Mouse (Mus musculus) lung, adult 2 months (tissue): ENCODE measurements around the gene Wdr86. TPM values are rescaled to one million over a fixed set of nuclear protein-coding genes. Genes with fewer than 3 reads are reported as not detected.

ENCODE experiments used
- DNase-seq: peaks from one replicate; pipeline ENCODE4 v3.0.0; 2022
- H3K4me1 ChIP-seq: fragments of 200-500 bp; 2 replicates; pipeline ENCODE4 v1.6.1; 2011; ENCODE audit warnings: low read length; ENCODE audit not compliant: control insufficient read depth, insufficient read depth
- H3K4me3 ChIP-seq: fragments of 200-500 bp; replicated peaks from 2 replicates; pipeline ENCODE3; 2011; ENCODE audit warnings: low read depth, mild to moderate bottlenecking, control low read depth, low read length; ENCODE audit errors: extremely low read depth
- CTCF ChIP-seq: fragments of 200-500 bp; IDR thresholded peaks from 2 replicates; pipeline ENCODE4 v1.5.1; 2011; ENCODE audit warnings: mild to moderate bottlenecking, low read length, control low read depth; ENCODE audit not compliant: insufficient read depth
- POLR2A ChIP-seq: fragments of 200-500 bp; IDR thresholded peaks from 2 replicates; pipeline ENCODE4 v1.6.1; 2011; ENCODE audit warnings: low read depth, mild to moderate bottlenecking, control low read depth, low read length, borderline replicate concordance; ENCODE audit errors: extremely low read depth
- WGBS: fragments of 180-500 bp; shearing (Covaris S2); methylation state at CpG from one replicate; pipeline ENCODE4 v1.1.7; 2018; 5-methylcytosine and 5-hydroxymethylcytosine counted together
- polyA plus RNA-seq: library from polyadenylated mRNA; depleted of rRNA; stranded (reverse); fragments of >200 nt; gene quantifications from 2 replicates; pipeline ENCODE4 v1.2.3, GENCODE M21; 2012

Gene Wdr86
- polyA plus RNA-seq, 1 experiment, result 2.6 TPM

DNA sequence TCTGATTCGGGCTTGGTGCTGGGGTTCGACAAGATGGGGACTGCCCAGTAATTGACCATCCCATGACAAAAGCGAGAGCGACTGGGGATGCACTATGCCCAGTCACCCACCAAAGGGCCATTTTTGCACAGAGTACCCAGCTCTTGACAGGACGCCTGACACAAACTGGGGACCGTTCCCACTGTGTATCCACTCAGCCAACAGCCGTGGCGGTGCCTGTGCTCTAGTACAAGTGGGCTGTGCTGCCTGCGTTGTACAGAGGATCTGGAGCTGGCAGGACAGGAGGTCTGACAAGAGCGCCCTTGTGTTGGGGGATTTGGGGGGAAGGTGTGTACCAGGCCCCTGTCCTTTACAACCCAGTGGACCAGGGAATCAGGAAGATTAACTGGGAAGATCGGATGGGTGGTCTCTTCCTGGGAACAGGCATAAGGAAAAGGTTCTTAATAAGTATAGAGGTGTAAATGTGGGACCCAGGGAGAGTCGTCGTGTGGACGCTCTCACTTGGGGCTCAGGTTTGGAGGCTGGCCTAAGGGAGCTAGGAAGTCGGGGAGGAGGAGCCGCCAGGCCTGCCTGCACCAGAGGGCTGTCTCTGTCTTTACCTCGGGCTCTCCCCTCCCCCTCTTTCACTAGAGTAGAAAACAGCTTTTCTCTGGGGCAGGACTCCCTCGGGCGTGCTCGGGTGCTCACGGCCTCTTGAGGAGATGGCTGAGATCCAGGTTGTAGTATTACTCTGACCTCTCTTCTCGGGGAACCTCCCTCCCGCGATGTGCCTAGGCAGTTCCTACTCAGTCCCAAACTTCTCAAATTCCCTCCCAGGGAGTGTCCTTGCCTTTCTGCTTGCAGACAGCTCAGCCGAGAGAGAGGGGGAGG, 21.0 kb upstream of the Wdr86 start:
- DNase-seq, result peak; percentile 45
- Histone ChIP-seq H3K4me1 (peaks cover 4% of the 10 kb centered on the region; the same call in 1 of the 2 replicates), H3K4me3 (peak overlapping the region; percentile 83)
- 2% methylated on average over 25 of the region's 25 CpGs for WGBS
- TF ChIP-seq POLR2A, result peak; percentile 54; the same call in 1 of the 2 replicates
- no peak for TF ChIP-seq CTCF

DNA sequence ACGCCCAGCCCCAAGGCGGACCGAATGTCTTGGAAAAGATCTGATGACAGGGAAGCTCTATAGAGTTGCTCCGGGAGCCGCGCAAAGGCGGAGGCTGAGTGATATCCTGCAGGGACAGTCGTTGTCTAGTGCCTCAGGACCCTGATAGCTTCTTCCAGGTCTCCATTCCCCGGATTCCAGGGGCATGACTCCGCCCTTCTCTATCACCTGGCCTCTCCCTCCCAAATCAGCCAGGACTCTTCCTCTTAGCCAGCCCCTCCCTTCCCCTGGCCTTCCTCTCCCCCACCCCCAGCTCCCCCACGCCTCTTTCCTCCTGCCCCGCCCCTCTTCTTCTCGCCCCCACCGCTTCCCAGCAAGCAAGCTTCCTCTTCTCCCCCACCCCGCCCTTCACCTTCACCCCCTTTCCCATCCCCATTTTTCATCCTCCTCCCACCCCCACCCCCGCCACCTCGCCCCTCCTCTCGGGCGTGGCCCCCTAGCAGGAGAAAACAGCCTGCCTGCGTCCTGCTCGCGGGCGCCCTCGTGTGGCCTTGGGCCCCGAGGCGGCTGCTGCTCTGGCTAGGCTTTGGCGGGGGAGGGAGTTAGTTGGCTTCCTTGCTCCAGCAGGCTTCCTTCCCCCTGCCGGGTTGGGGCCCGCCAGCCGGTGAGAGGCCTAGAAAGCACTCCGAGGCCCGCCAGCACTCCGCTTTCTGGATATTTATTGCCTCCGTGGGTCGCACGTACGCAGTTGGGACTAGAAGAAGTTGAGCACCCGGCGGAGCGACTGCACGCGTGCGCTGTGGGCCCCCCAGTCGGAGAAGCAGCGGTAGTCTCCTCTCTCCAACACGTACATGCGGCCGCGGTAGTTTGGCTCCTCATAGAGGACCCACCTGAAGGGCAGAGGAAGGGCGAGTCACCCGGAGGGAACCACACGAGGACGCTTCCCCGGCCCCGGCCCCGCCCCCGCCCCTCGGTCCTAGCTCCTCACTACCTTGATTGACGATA, 20.1 kb upstream of the Wdr86 start:
- peak; percentile 87 for DNase-seq
- 2% methylated on average over 57 of the region's 59 CpGs for WGBS
- Histone ChIP-seq H3K4me1 (peaks cover 4% of the 10 kb centered on the region; the same call in 1 of the 2 replicates), H3K4me3 (peak overlapping the region; percentile 83)
- TF ChIP-seq POLR2A (peak; percentile 59; the same call in 1 of the 2 replicates), CTCF (peak; percentile 56)

DNA sequence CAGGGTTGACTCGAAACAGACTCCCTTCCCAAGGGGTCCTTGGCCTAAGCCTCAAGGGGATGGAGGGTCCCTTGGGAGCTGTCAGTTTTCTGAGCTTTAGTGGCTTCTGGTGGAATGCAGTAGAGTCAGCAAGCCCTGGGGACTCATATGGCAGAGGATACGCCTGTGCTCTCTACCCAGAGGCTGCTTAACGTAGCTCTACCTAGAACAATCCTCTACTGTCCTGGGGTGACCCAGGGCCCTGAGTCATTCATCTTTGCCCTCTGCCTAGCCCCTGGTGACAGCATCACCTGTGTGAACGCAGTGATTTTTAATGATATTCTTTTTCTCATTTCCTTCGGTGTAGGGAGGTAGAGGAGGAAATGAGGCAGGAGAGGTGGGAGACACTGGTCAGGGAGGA, 19.2 kb upstream of the Wdr86 start:
- no peak for TF ChIP-seq CTCF
- no peak for TF ChIP-seq POLR2A
- peaks cover 4% of the 10 kb centered on the region; the same call in 1 of the 2 replicates for H3K4me1 ChIP-seq
- H3K4me3 ChIP-seq, result no peak overlapping the region
- 66% methylated on average over 5 of the region's 5 CpGs for WGBS
- DNase-seq, result no peak

DNA sequence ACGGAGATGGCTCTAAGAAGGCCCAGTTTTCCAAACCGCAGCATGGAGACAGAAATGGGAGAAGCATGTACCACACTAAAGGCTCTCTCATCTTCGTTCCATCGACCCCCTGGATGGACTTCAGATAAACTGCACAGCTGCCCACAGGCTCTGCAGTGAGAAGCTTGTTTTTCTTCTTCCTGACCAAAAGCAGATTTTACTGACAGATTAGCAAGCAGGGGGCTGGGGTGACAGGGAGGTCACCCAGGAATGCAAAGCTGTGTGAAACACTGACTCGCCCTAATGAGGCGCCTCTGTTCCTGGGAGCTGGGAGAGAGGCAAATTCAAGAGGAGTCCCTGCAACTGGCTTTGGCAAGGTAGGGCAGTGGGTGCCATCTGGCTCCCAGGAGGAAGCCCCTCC, 17.0 kb upstream of the Wdr86 start:
- TF ChIP-seq POLR2A (no peak), CTCF (no peak)
- WGBS, result 35% methylated on average over 6 of the region's 6 CpGs
- Histone ChIP-seq H3K4me3 (no peak overlapping the region), H3K4me1 (peaks cover 4% of the 10 kb centered on the region; the same call in 1 of the 2 replicates)
- no peak for DNase-seq

DNA sequence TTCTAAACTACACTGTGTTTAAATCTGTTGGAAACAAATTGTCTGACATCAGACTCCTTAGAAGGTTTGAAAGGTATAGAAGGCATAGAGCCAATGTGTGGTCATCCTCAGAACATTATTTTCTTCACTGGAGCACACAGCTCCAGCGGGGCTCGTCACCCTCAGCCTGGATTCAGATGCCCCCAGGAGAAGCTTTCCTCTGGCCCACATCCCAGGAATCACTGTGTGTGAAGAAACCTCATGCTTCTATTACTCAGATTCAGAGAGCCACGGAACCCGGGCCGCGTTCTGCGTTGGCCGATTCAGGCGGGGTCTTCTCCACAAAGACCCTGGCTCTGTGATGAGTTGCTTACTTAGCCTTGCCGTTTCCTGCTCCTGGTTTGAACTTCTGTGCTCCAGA, 13.4 kb upstream of the Wdr86 start:
- H3K4me3 ChIP-seq, result no peak overlapping the region
- H3K4me1 ChIP-seq, result peaks cover 2% of the 10 kb centered on the region; the same call in 1 of the 2 replicates
- no peak for DNase-seq
- WGBS, result 84% methylated on average over 10 of the region's 10 CpGs
- TF ChIP-seq CTCF (no peak), POLR2A (no peak)

DNA sequence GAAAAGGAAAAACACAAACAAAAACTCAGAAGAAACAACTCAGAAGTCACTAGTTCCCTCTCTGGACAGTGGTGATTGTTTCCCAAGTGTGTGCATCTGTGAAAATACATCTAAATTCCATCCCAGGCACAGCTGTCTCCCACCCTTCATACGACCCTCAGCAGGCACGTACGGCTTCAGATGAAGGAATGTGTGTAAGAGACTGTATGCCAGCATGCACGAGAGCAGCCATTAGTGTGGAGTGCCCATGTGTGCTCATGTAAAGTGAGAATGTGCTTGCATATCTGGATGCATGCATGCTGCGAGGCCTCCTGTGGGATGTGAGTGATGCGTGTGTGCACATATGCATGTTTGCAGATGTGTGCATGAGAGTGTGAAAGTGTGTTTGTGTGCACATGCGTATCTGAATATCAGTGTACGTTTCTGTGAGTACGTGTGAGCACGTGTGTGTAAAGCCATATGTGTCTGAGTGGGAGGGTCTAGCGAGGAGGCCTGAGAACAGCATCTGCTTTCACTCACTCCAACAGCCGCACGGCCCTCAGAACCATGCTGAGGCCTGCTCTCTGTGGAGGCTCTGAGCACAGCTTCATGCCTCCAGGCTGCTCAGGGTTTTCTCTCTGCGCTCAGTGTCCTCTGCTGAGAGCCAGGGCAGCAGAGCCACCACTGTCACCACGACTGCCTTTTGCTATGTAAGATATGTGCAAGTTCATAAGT, 10.8 kb upstream of the Wdr86 start:
- DNase-seq, result no peak
- no peak for TF ChIP-seq POLR2A
- TF ChIP-seq CTCF, result no peak
- H3K4me3 ChIP-seq, result no peak overlapping the region
- WGBS, result 77% methylated on average over 15 of the region's 15 CpGs
- H3K4me1 ChIP-seq, result peaks cover 4% of the 10 kb centered on the region; the same call in 1 of the 2 replicates

DNA sequence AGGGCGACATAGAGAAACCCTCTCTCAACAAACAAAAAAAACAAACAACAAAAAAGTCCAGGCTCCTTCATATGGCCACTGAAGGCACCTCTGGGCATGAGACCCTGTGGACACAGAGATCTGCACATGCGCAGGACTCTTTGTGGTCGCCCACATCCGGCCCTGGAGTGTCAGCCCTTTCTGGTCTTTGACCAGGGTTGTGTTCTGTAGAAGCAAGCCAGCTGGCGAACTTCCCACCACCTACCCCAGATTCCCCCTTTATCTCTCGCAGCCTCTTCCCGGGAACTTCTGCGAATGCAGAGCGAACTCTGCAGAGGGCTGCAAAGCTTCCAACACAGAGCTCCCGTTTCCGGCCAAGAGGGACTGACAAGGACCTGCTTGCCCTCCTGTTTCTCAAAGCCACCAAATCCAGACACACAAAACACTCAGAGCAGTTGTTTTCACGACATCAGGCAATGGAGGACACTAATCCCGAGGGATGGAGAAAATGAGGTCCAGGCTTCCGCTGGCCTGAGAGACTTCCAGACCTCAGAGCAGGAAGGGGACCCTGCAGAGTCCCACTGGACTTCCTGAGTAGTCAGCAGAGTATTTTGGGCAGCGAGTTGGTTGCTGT, 8.7 kb upstream of the Wdr86 start:
- no peak for TF ChIP-seq POLR2A
- no peak for TF ChIP-seq CTCF
- no peak for DNase-seq
- WGBS, result 24% methylated on average over 15 of the region's 15 CpGs
- peaks cover 4% of the 10 kb centered on the region; the same call in 1 of the 2 replicates for H3K4me1 ChIP-seq
- H3K4me3 ChIP-seq, result no peak overlapping the region

DNA sequence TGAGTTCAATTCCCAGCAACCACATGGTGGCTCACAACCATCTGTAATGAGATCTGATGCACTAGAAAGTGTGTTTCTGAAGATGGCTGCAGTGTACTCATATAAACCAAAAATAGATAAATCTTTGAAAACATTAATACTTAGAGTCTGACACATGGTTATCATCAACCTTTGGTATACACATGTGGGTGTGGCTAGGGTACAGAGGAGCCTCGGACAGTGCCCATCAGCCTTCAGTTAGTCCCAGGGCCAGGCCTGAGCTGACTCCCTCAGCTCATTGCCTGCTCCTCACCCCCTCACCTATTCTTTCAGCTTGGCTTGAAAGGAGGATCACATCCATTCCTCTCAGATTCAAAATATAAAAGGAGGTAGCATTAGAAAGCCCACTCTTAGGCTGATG, 8.0 kb upstream of the Wdr86 start:
- H3K4me3 ChIP-seq, result no peak overlapping the region
- TF ChIP-seq CTCF (no peak), POLR2A (no peak)
- no peak for DNase-seq
- WGBS, result 74% methylated on average over 1 of the region's 1 CpGs
- H3K4me1 ChIP-seq, result peaks cover 4% of the 10 kb centered on the region; the same call in 1 of the 2 replicates

DNA sequence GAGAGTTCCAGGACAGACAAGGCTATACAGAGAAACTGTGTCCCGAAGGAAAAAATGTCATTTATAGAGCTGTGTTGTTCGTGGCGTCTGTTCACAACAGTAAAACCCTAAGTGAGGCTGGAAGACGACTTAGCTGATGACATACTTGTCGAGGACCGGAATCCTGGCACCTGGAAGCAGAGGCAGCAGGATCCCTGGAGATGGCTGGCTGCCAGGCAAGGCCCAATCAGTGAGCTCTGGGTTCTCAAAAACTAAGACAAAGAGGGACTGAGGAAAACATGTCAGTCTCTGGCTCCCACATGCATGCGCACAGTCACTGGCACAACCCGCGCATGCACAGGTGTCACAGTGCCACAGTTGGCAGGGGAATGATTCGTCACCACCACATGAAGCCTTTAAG, 7.1 kb upstream of the Wdr86 start:
- WGBS, result 93% methylated on average over 10 of the region's 10 CpGs
- Histone ChIP-seq H3K4me3 (no peak overlapping the region), H3K4me1 (peaks cover 4% of the 10 kb centered on the region; the same call in 1 of the 2 replicates)
- no peak for DNase-seq
- TF ChIP-seq POLR2A, result no peak
- no peak for TF ChIP-seq CTCF
